Mouse (Mus musculus) forebrain, postnatal 0 days (tissue): Measurements from ENCODE around the gene Gm37240. TPM values are rescaled to one million over a fixed set of nuclear protein-coding genes. Genes with fewer than 3 reads are reported as not detected.

Experiments used
- ATAC-seq: fragments of 200-750 bp; cut with Nextera tagmentation; 2 replicates; pipeline ENCODE4 v1.8.0; 2017; ENCODE audit warnings: mild to moderate bottlenecking, moderate library complexity
- DNase-seq: peaks from one replicate; pipeline ENCODE4 v3.0.0-alpha.2; 2015
- H3K27ac ChIP-seq: fragments of 300-500 bp; sonication (generic); 2 replicates; pipeline ENCODE4 v1.5.1; 2014; ENCODE audit warnings: low read depth, mild to moderate bottlenecking, antibody characterized with exemption, low read length, moderate library complexity, mixed read lengths
- H3K27me3 ChIP-seq: fragments of 300-500 bp; sonication (generic); 2 replicates; pipeline ENCODE4 v1.6.1; 2014; ENCODE audit warnings: mild to moderate bottlenecking, low read length, mixed read lengths; ENCODE audit not compliant: insufficient read depth
- H3K36me3 ChIP-seq: fragments of 300-500 bp; sonication (generic); 2 replicates; pipeline ENCODE4 v1.6.1; 2014; ENCODE audit warnings: mild to moderate bottlenecking, moderate library complexity; ENCODE audit not compliant: insufficient read depth
- H3K4me1 ChIP-seq: fragments of 300-500 bp; sonication (generic); 2 replicates; pipeline ENCODE4 v1.6.1; 2014; ENCODE audit warnings: antibody characterized with exemption; ENCODE audit not compliant: insufficient read depth
- H3K4me2 ChIP-seq: fragments of 300-500 bp; sonication (generic); 2 replicates; pipeline ENCODE4 v1.6.1; 2014; ENCODE audit warnings: low read depth, mild to moderate bottlenecking, moderate library complexity
- H3K4me3 ChIP-seq: fragments of 300-500 bp; sonication (generic); 2 replicates; pipeline ENCODE4 v1.5.1; 2014; ENCODE audit warnings: low read depth, low read length, mixed read lengths
- H3K9ac ChIP-seq: fragments of 300-500 bp; sonication (generic); 2 replicates; pipeline ENCODE4 v1.6.1; 2014; ENCODE audit warnings: mild to moderate bottlenecking
- H3K9me3 ChIP-seq: fragments of 300-500 bp; sonication (generic); 2 replicates; pipeline ENCODE4 v1.6.1; 2016; ENCODE audit warnings: low read length
- CTCF ChIP-seq: sonication (generic); IDR thresholded peaks from 2 replicates; pipeline ENCODE4 v1.5.1; 2016; ENCODE audit warnings: antibody characterized with exemption, control low read depth, low read depth
- WGBS: fragments of 180-500 bp; shearing (Covaris S2); extraction: QIAGEN DNeasy Blood & Tissue Kit; methylation state at CpG from one replicate; pipeline ENCODE4 v1.1.7; 2014; 5-methylcytosine and 5-hydroxymethylcytosine counted together
- polyA plus RNA-seq: library from polyadenylated mRNA; unstranded; fragments of >200 nt; fragmentation: Nextera tagmentation; extraction: Ambion mirVana; gene quantifications from 2 replicates; pipeline ENCODE4 v1.2.1, GENCODE M21; 2015
- total RNA-seq: library from RNA; depleted of rRNA; stranded (reverse); fragments of >200 nt; gene quantifications from 2 replicates; pipeline ENCODE4 v1.2.3, GENCODE M21; 2014

Gm37240 gene
- total and polyA plus RNA-seq, 2 experiments from 2014 or later, result 0.67 to 1.2 TPM

- ATAC-seq, result no peak
- no peak overlapping the region for H3K9ac ChIP-seq
- no peak for DNase-seq
- TF ChIP-seq CTCF, result no peak
- no peaks in the 10 kb centered on the region for H3K36me3 ChIP-seq
- no peaks in the 10 kb centered on the region for H3K4me1 ChIP-seq
- H3K27ac ChIP-seq, result no peak overlapping the region
- WGBS, result 94% methylated on average over 4 of the region's 4 CpGs
- H3K27me3 ChIP-seq, result no peaks in the 10 kb centered on the region
- H3K4me3 ChIP-seq, result no peak overlapping the region
- H3K4me2 ChIP-seq, result no peak overlapping the region
- no peaks in the 10 kb centered on the region for H3K9me3 ChIP-seq
Observed at GRCm38 (mm10) chr3:85332276-85332675, 555.0 kb downstream of the Gm37240 start.

DNA sequence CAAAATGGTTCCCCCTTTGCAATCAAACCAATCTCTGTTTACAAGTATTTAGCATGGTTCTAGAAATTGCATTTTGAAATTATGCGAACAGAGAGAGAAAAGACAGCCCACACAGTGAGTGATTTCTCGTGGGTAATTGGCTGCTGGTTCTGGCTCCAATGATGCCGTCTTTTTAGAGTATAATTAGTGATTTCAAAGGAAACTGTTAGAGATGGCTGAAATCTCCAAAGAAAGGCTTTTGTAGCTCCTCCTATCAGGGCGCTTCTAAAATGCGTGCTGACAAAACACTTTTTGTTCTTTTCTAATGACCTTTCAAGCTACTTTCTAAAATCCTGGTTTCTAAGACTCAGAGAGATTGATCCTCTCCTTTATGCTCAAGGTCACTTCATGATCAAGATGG, 569.1 kb downstream of the Gm37240 start:
- Histone ChIP-seq H3K36me3 (no peaks in the 10 kb centered on the region), H3K27ac (peak overlapping the region; percentile 16; the same call in 1 of the 2 replicates), H3K4me1 (peaks cover 2% of the 10 kb centered on the region; the same call in 1 of the 2 replicates), H3K9me3 (no peaks in the 10 kb centered on the region), H3K4me3 (no peak overlapping the region), H3K4me2 (no peak overlapping the region), H3K27me3 (no peaks in the 10 kb centered on the region), H3K9ac (no peak overlapping the region)
- ATAC-seq (peak; percentile 66; the same call in 1 of the 2 replicates), DNase-seq (peak; percentile 46)
- 9% methylated on average over 5 of the region's 5 CpGs for WGBS
- no peak for TF ChIP-seq CTCF

- TF ChIP-seq CTCF, result no peak
- Histone ChIP-seq H3K36me3 (no peaks in the 10 kb centered on the region), H3K27ac (no peak overlapping the region), H3K27me3 (no peaks in the 10 kb centered on the region), H3K9ac (no peak overlapping the region), H3K4me1 (peaks cover 2% of the 10 kb centered on the region; the same call in 1 of the 2 replicates), H3K4me3 (no peak overlapping the region), H3K4me2 (no peak overlapping the region), H3K9me3 (no peaks in the 10 kb centered on the region)
- DNase-seq, result no peak
- 98% methylated on average over 4 of the region's 4 CpGs for WGBS
- ATAC-seq, result no peak
Observed at GRCm38 (mm10) chr3:85317306-85317705, 570.0 kb downstream of the Gm37240 start.

DNA sequence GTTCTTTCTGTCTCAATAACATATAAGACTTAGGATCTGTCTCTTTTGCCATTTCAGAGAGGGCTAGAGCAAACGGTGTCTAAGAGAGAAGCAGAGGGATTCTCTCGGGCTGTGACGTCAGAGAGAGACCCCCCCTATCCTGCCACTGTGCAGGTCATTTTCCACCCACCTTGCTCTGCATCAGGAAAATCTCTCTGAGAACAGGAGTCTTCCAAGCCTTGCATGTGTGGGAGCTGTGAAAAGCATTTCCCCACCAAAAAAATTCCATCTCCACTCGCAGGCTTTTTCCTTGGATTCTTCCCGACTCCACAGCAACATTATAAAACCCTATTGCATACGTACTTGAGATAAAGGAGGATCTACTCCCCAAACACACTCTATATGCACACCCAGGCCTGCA, 572.4 kb downstream of the Gm37240 start:
- Histone ChIP-seq H3K4me1 (peaks cover 2% of the 10 kb centered on the region; the same call in 1 of the 2 replicates), H3K9me3 (no peaks in the 10 kb centered on the region), H3K9ac (no peak overlapping the region), H3K4me3 (no peak overlapping the region), H3K36me3 (no peaks in the 10 kb centered on the region), H3K27ac (no peak overlapping the region), H3K27me3 (no peaks in the 10 kb centered on the region), H3K4me2 (no peak overlapping the region)
- ATAC-seq (no peak), DNase-seq (no peak)
- 63% methylated on average over 6 of the region's 6 CpGs for WGBS
- TF ChIP-seq CTCF, result no peak

DNA sequence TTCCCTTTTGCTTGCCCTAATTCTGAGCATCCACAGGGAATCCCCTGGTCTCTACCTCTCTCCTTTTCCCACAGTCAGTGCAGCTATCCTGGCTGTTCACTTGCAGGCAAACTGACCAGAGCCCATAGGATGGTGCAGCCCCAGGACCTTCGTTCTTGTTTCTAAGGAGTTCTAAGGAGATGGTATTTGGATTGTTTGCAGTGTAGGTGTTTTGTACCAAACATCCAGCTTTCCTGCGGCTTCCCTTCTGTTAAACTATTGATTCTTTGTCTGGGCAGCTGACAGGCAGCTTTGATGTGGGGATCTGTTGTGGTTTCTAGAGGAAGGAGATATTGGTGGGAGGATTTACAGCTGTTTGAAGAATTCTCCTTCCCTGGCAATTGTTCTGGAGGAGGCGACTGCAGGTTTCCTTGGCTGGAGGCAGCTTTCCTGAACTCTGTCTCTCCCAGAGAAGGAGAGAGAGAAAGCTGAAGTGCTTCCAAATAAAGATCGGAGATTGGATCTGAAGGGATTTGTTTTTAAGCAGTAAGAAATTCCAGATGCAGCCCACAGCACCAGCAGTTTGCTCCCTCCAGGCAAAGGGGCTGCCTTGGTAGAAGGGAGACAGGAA, 573.6 kb downstream of the Gm37240 start:
- WGBS, result 24% methylated on average over 4 of the region's 4 CpGs
- H3K4me1 ChIP-seq, result peaks cover 2% of the 10 kb centered on the region; the same call in 1 of the 2 replicates
- no peaks in the 10 kb centered on the region for H3K36me3 ChIP-seq
- H3K9ac ChIP-seq, result no peak overlapping the region
- H3K9me3 ChIP-seq, result no peaks in the 10 kb centered on the region
- ATAC-seq, result no peak
- no peak overlapping the region for H3K4me3 ChIP-seq
- no peak for TF ChIP-seq CTCF
- DNase-seq, result no peak
- H3K4me2 ChIP-seq, result no peak overlapping the region
- H3K27ac ChIP-seq, result no peak overlapping the region
- no peaks in the 10 kb centered on the region for H3K27me3 ChIP-seq

DNA sequence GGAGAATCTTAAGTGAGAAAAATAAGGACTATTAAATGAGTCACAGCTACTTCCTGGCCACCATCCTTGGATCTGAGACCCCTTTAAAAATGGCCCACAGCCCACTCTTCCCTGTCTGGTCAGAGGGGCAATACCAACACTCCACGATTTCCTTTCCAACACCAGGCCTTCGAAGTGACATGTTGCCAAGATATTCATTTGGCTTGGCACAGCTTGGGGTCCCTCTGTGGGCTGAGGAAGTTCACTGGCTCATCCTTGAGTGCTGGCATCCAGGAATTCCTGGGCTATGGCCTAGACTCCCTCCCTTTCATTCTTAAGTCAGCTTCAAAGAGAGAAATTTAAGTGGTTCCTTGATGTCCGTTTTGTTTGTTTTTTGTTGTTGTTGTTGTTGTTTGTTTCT, 576.1 kb downstream of the Gm37240 start:
- Histone ChIP-seq H3K9ac (no peak overlapping the region), H3K4me1 (no peaks in the 10 kb centered on the region), H3K27me3 (no peaks in the 10 kb centered on the region), H3K4me2 (no peak overlapping the region), H3K36me3 (no peaks in the 10 kb centered on the region), H3K9me3 (no peaks in the 10 kb centered on the region), H3K27ac (no peak overlapping the region), H3K4me3 (no peak overlapping the region)
- 88% methylated on average over 3 of the region's 3 CpGs for WGBS
- DNase-seq (no peak), ATAC-seq (no peak)
- TF ChIP-seq CTCF, result no peak

GRCm38 (mm10) chr3:85310401-85310989, 576.8 kb downstream of the Gm37240 start:
- H3K27me3 ChIP-seq, result no peaks in the 10 kb centered on the region
- H3K9ac ChIP-seq, result no peak overlapping the region
- DNase-seq, result no peak
- H3K4me1 ChIP-seq, result no peaks in the 10 kb centered on the region
- no peaks in the 10 kb centered on the region for H3K9me3 ChIP-seq
- H3K4me3 ChIP-seq, result no peak overlapping the region
- whole genome bisulfite sequencing, result 80% methylated on average over 8 of the region's 8 CpGs
- no peak for ATAC-seq
- no peaks in the 10 kb centered on the region for H3K36me3 ChIP-seq
- H3K27ac ChIP-seq, result no peak overlapping the region
- no peak for TF ChIP-seq CTCF
- H3K4me2 ChIP-seq, result no peak overlapping the region
